Mouse (Mus musculus): ENCODE data around the gene Olfr720. TPM values are rescaled to one million over a fixed set of nuclear protein-coding genes. Genes with fewer than 3 reads are reported as not detected.

The Olfr720 gene
- total RNA-seq (2018; cell fraction: chromatin; rRNA removed), result not detected
- not detected for total RNA-seq (2018; cell fraction: cytosol; rRNA removed)
- not detected for total RNA-seq (2018; cell fraction: nucleus; rRNA removed)
- polyA plus RNA-seq (2018), result not detected in 3 replicates

- H3K79me2 ChIP-seq (ENCODE audit: inconsistent target), result no peaks in the 10 kb centered on the region
- 85% methylated on average over 4 of the region's 4 CpGs for WGBS (ENCODE audit: missing documents)
- H3K36me3 ChIP-seq (ENCODE audit: inconsistent target), result no peaks in the 10 kb centered on the region
- no peak within 1 kb of the TSS for H3K4me3 ChIP-seq (ENCODE audit: inconsistent target)
- H3K27ac ChIP-seq, result no peak within 1 kb of the TSS
These were observed at the start of gene Olfr720 for GRCm38 (mm10) chr14:14186738-14187137. Olfr720 (minus strand) TSS chr14:14186838.

Other genes starting within 250 kb of the Olfr720 start
- 6.2 to 10.2 TPM (median 6.7 TPM) in 3 replicates for gene Atxn7, start 225.4 kb downstream of the Olfr720 start, polyA plus RNA-seq (2018)
- 53.9 to 80.8 TPM (median 66.8 TPM) in 3 replicates for gene Thoc7, start 225.0 kb downstream of the Olfr720 start, polyA plus RNA-seq (2018)
- gene Psmd6, start 65.9 kb downstream of the Olfr720 start, polyA plus RNA-seq (2018), result 72.7 to 129 TPM (median 87.6 TPM) in 3 replicates
- not detected in 3 replicates for gene Olfr31, start 136.0 kb upstream of the Olfr720 start, polyA plus RNA-seq (2018)
- 17.6 to 43.2 TPM (median 41.3 TPM) in 3 replicates for gene Il3ra, start 159.4 kb upstream of the Olfr720 start, polyA plus RNA-seq (2018)
- not detected in 3 replicates for gene Olfr721-ps1, start 214.5 kb upstream of the Olfr720 start, polyA plus RNA-seq (2018)